Mouse (Mus musculus): Measurements from ENCODE around the gene Zfp599. TPM values are rescaled to one million over a fixed set of nuclear protein-coding genes. Genes with fewer than 3 reads are reported as not detected.
"Not testable (repeated sequence)": the region's sequence is repeated elsewhere in the genome, so short reads cannot be mapped to it uniquely, and the experiment has no call there.

Zfp599 gene
- 1 to 10 TPM; 4.3 to 5.7 (median 4.5) TPM for total RNA-seq (2022)

GRCm38 (mm10) chr9:22259184-22260091 lies at the start of gene Zfp599:
Gene Zfp599, minus strand, starts transcription at chr9:22259895.
- DNase-seq (ENCODE audit: low spot score in 2 of 2) = peak; percentile 36 to 62

GRCm38 (mm10) chr9:22307920-22308262 lies 48.2 kb upstream of the Zfp599 start:
- DNase-seq (ENCODE audit: low spot score in 2 of 2) = not testable (repeated sequence)

DNA sequence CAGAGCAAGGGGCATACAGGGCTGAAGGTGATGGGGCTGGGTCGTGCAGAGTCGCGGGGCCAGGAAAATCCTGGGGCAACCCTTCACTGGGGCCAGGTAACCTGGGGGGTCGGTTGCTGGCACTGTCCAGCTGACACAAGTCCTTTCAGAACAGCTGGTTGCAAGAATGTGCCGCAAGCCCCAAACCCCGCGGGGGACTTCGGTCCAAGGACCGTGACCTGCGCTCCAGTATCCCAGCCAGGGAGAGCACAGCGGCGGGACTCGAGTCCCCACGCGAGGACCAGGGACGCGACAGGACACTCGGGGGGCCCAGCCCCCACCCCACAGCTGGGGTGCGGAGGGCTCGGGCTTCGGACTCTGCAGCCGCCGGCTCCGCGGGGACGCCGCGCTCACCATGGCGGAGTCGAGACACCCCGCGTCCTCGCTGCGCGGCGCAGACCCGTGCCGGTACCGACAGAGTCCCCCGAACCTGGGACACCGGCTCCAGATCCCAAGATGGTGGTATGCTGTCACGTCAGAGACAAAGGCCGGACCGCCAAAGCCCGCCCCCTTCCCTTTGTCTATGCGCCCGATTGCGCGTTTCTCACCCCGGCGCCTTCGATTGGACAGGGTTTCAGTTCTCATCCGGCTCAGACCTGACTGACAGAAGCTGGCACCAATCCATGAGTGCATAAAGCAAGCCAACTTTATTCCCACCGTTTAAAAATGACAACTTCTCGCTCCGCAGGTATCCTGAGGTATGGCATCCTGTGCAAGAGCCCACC lies 47.6 kb upstream of the Zfp599 start, which contains the start of gene Zfp810:
Gene Zfp810, minus strand, starts transcription at position 493 of the 764 bp plus-strand sequence.
- peak; percentile 78 to 94 for DNase-seq (ENCODE audit: low spot score in 2 of 2)

DNA sequence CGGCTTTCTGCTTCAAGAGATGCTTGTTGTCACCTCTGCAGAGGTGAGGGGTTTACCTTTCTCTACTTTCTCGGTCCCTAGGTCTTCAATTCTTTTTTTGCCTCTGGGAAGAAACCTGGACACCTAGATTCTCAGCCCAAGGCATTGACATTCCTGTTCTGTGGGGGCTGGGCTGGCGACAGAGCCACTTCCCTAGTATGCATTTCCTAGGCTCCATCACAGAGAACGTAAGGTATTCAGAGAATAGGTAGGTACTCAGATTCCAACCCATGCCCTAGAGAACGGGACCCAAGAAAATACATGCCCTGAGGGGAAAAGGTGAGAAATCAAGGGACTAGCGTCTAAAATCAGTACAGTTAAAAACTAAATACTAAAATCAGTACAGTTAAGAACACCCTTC lies 47.0 kb upstream of the Zfp599 start:
- no peak for DNase-seq (ENCODE audit: low spot score in 2 of 2)

- DNase-seq (ENCODE audit: low spot score in 2 of 2) = no peak
These were observed 42.5 kb upstream of the Zfp599 start for GRCm38 (mm10) chr9:22302199-22302598.

GRCm38 (mm10) chr9:22278733-22279132 lies 19.0 kb upstream of the Zfp599 start:
- no peak for DNase-seq (ENCODE audit: low spot score in 2 of 2)

DNA sequence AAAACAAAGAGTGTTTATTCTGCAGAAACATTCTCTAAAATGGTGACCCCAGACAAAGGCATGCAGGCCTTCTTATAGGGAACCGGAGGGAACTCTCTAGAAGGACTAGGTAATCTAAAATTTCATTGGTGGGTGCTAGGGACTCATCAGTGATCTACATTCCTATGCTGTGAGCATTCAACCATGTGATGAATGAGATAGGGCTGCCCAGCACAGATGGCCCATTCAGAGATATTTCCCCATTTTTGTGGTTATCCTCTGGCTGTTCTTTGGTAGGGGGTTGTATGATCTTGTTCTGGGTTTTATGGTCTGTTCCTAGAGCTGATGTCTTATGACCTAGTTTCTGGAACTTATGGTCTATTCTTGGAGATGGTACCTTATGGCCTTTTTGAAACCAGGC lies 9.2 kb upstream of the Zfp599 start:
- no peak for DNase-seq (ENCODE audit: low spot score in 2 of 2)

DNA sequence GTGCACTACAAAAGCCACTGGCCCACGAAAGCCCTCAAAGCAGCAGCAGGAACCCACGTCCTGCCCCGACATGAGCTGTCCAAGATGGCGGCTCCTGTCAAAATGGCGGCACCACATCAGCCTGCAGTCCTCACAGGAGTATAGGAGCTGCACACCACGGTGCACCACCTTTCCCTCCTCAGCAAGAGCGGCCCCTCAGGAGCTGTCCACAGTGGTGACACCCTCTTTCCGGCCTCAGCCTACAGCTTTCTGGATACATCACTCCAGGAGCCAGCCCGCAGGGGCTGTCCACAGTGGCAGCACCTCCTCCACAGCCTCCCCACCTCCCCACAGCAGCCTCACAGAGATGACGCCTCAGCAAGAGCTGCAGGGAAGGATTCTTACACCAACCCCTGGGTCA lies 2.9 kb upstream of the Zfp599 start:
- DNase-seq (ENCODE audit: low spot score in 2 of 2) = no peak

DNA sequence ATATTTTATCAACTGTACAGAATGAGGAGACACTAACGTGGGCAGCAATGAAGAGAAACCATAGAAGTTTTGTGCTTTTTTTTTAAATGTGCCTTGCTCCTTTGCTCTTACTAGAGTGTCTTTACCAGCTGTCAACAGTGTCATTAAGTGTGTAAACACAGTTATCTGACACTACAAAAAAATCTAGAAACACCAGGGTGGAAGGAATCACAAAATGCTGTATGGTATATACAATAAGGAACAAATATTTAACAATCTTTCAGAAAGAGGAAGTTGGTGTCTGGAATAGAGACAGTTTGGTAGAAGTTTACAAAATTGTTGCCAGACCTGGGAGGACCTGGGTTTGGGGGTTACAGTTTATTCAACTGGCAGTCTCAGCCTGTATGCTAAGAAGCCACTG lies 1.9 kb upstream of the Zfp599 start:
- DNase-seq (ENCODE audit: low spot score in 2 of 2) = no peak

GRCm38 (mm10) chr9:22260092-22260422 lies 362 bp upstream of the Zfp599 start:
- no peak for DNase-seq (ENCODE audit: low spot score in 2 of 2)

GRCm38 (mm10) chr9:22258784-22259183 lies 911 bp downstream of the Zfp599 start:
- DNase-seq (ENCODE audit: low spot score in 2 of 2) = no peak

- no peak for DNase-seq (ENCODE audit: low spot score in 2 of 2)
These were observed 3.1 kb downstream of the Zfp599 start for GRCm38 (mm10) chr9:22256579-22256978.

GRCm38 (mm10) chr9:22244242-22244641 lies 15.5 kb downstream of the Zfp599 start:
- DNase-seq (ENCODE audit: low spot score in 2 of 2) = no peak

DNA sequence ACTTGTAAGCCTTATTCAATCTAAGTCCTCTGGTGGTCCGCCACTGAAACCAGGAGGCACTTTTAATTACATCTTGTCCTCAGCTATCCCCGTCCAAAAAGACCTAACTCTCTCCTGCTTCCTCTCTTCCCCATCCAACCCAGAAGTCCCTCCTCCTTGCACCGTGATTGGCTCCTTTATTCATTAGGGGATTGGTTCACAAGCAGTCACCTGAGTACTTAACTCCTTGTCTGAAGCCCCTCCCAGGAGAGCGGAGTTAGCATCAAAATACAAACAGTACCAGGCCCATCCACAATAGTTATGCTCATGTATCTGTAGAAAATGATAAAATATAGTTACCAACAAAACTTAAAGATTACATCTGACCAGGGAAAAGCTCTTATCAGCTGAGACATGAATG lies 19.7 kb downstream of the Zfp599 start:
- no peak for DNase-seq (ENCODE audit: low spot score in 2 of 2)

DNA sequence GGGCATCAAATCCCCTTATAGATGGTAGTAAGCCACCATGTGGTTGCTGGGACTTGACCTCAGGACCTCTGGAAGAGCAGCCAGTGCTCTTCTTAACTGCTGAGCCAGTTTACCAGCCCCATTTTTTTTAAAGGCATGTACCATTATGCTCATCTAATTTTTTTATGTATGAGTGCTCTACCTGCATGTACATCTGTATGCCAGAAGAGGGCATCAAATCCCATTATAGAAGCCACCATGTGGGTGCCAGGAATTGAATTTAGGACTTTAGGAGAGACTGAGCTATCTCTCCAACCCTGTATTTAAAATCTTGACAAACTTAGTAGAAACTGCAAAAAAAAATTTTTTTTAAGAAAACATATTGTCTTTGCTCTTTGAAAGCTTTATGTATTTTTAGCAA lies 29.1 kb downstream of the Zfp599 start:
- no peak for DNase-seq (ENCODE audit: low spot score in 2 of 2)

DNA sequence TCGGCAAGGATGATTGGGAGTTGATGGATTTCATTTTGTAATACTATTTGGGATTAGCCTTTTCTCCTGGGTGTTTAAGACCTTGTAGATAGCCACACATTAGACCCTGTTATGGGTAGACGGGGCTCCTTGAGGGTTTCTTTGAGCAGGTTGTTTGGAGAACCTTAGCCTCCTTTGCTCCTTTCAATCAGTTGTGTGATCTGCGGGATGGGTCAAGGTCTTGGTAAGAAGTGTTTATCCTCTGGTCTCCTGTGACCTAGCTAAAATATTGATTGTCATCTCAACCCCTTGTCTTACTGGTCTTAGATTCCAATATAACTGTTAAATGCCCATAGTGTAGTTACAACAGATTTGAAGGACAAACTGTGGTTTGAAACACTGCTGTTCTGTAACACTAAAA lies 29.6 kb downstream of the Zfp599 start:
- no peak for DNase-seq (ENCODE audit: low spot score in 2 of 2)

DNA sequence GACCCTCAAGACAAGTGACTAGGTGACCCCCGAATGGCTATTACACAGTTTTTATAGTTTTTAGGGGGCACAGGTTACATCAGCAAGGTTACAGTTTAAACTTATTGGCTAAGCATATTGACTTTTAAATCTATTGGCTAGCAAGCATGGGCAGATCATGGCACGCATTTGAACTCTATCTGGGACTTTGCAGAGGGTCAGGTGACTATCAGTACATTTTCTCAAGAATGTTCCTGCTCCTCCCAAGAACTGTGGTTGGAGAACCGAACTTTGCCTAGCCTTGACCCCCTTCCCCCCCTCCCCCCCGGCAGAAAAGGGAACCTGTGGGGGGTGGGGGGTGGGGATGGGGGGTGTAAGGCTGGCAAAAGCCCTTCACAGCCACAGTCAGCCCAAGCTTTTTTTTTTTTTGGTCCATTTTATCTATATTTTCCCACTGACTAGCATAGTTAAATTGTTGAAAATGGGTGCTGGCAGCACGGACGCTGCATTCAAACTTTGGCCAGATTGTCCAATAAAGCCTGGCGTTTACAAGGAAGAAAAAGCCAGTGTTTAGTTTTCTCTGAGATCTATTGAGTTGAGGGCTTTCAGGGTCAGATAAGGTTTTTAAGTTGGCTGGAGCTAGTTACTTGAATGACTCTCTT lies 30.2 kb downstream of the Zfp599 start:
- DNase-seq (ENCODE audit: low spot score in 2 of 2) = no peak

DNA sequence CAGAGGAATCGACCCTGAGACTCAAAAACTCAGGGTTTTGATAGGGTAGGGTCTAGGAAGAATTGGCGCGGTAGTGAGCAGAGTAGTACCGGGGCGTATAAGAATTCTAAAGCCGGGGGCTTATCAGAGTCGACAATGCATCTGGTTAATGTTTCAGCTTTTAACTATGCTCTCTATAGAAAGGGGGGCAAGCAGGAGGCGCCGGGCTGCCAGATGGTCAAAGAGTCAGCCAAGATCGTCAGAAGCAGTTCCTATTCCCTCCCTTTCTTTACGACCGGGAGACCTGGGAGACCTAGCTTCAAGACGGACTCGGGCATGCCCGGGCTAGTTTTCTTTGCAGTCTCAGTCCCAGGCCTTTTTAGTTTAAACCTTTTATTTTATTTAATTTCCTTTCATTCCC lies 32.8 kb downstream of the Zfp599 start:
- no peak for DNase-seq (ENCODE audit: low spot score in 2 of 2)

- not testable (repeated sequence) for DNase-seq (ENCODE audit: low spot score in 2 of 2)
These were observed 33.4 kb downstream of the Zfp599 start for GRCm38 (mm10) chr9:22226389-22226673.

DNA sequence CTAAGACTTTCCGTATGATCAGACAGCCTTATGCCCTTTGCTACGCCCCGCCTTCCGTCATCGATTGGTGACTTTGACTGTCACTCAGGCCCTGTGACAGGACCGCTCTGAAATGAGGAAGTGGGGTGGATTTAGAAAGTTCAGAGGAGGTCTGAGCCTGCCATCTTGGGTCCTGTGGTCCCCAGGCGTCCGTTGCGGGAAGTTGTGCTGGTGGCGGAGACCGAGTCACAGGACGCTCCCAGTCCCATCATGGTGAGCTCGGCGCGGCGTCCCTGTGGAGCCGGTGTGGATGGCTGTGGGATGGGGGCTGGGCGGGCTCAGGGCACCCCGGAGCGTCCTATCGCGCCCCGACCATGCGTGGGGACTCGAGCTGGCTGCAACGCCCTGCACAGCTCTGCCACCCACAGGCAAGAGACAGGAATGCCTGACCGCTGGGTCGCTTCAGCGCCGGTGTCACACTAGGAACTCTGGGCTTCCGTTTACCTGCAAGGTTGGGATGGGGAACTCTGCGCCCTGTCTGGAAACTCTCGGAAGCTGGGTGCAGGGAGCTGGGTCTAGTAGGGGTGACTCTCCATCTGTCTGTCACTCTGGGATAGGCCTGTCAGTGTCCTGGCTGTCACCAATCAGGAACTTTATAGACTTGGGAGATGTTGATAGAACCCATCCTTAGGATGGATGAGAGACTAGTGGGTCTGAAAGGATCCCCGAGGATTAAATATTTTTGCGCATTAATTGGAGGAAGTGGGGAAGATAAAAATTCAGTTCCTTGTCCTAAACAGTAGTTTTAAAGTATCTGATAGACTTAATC lies 33.9 kb downstream of the Zfp599 start, which contains the start of gene Zfp809:
Gene Zfp809, plus strand, starts transcription at position 134 of the 808 bp plus-strand sequence.
- peak; percentile 98 to 100 for DNase-seq (ENCODE audit: low spot score in 2 of 2)
